Mouse (Mus musculus) 3T3-L1 (cell line): Measurements from ENCODE around the gene Tmem40.

Source experiments
- DNase-seq: peaks from one replicate; pipeline ENCODE4 v3.0.0-alpha.2; 2015; ENCODE audit warnings: low read depth, low spot score

Tmem40 gene

GRCm38 (mm10) chr6:115701302-115701701 is 60.9 kb downstream of the Tmem40 start:
- DNase-seq, result no peak

- DNase-seq, result no peak
These were observed 61.4 kb downstream of the Tmem40 start for GRCm38 (mm10) chr6:115700778-115701177.

GRCm38 (mm10) chr6:115698699-115699098 is 63.5 kb downstream of the Tmem40 start:
- no peak for DNase-seq

GRCm38 (mm10) chr6:115697739-115698558 is 64.3 kb downstream of the Tmem40 start:
- DNase-seq, result peak; percentile 71

- no peak for DNase-seq
These were observed 65.4 kb downstream of the Tmem40 start for GRCm38 (mm10) chr6:115696707-115697215.

GRCm38 (mm10) chr6:115695124-115695523 is 67.1 kb downstream of the Tmem40 start:
- DNase-seq, result no peak

GRCm38 (mm10) chr6:115694441-115694842 is 67.8 kb downstream of the Tmem40 start:
- DNase-seq, result no peak

GRCm38 (mm10) chr6:115692963-115693730 is 69.1 kb downstream of the Tmem40 start:
- peak; percentile 42 for DNase-seq

- DNase-seq, result no peak
These were observed 69.9 kb downstream of the Tmem40 start for GRCm38 (mm10) chr6:115692163-115692950.

GRCm38 (mm10) chr6:115690105-115690504 is 72.1 kb downstream of the Tmem40 start:
- DNase-seq, result no peak

- DNase-seq, result no peak
These were observed 73.6 kb downstream of the Tmem40 start for GRCm38 (mm10) chr6:115688589-115688988.

- DNase-seq, result no peak
These were observed 74.5 kb downstream of the Tmem40 start for GRCm38 (mm10) chr6:115687753-115688152.

GRCm38 (mm10) chr6:115684851-115685646 is 77.2 kb downstream of the Tmem40 start:
- peak; percentile 66 for DNase-seq

GRCm38 (mm10) chr6:115684271-115684670 is 77.9 kb downstream of the Tmem40 start:
- no peak for DNase-seq

- no peak for DNase-seq
These were observed 81.1 kb downstream of the Tmem40 start for GRCm38 (mm10) chr6:115681066-115681465.
